Mouse (Mus musculus) G1E (cell line): ENCODE measurements around the gene St6galnac6. TPM values are rescaled to one million over a fixed set of nuclear protein-coding genes. Genes with fewer than 3 reads are reported as not detected.

Experiments used
- ATAC-seq: 2 replicates; pipeline ENCODE4 v1.8.0; 2016; ENCODE audit warnings: mild to moderate bottlenecking; ENCODE audit not compliant: insufficient number of reproducible peaks, poor library complexity, low FRiP score, severe bottlenecking; ENCODE audit errors: extremely low read depth
- DNase-seq: peaks from one replicate; pipeline ENCODE4 v3.0.0; 2012; ENCODE audit warnings: low spot score
- H3K27me3 ChIP-seq: 2 replicates; pipeline ENCODE4 v1.6.1; 2012; ENCODE audit warnings: mild to moderate bottlenecking, low read length, inconsistent platforms; ENCODE audit not compliant: insufficient read depth
- H3K36me3 ChIP-seq: replicated peaks from 2 replicates; pipeline ENCODE3; 2012; ENCODE audit warnings: mild to moderate bottlenecking, inconsistent platforms
- H3K4me1 ChIP-seq: 2 replicates; pipeline ENCODE4 v1.6.1; 2012; ENCODE audit warnings: low read depth, low read length, inconsistent platforms, mixed read lengths; ENCODE audit not compliant: insufficient read depth
- H3K4me3 ChIP-seq: 2 replicates; pipeline ENCODE4 v1.5.1; 2012; ENCODE audit warnings: low read depth, mild to moderate bottlenecking, inconsistent platforms, low read length, moderate library complexity, mixed read lengths
- H3K9me3 ChIP-seq: replicated peaks from 2 replicates; pipeline ENCODE4 v1.6.1; 2012; ENCODE audit warnings: inconsistent platforms
- CTCF ChIP-seq: IDR thresholded peaks from 2 replicates; pipeline ENCODE4 v1.5.1; 2012; ENCODE audit warnings: low read depth, low read length, inconsistent platforms, mixed read lengths
- GATA1 ChIP-seq: IDR thresholded peaks from 2 replicates; pipeline ENCODE4 v1.6.1; 2012; ENCODE audit warnings: borderline replicate concordance, low read length, inconsistent platforms, mixed read lengths
- GATA2 ChIP-seq: IDR thresholded peaks from 2 replicates; pipeline ENCODE4 v1.6.1; 2012; ENCODE audit warnings: low read depth, low read length, inconsistent platforms, borderline replicate concordance
- POLR2AphosphoS5 ChIP-seq: IDR thresholded peaks from 2 replicates; pipeline ENCODE4 v1.6.1; 2012; ENCODE audit warnings: low read depth, low read length, inconsistent platforms; ENCODE audit not compliant: insufficient replicate concordance
- TAL1 ChIP-seq: conservative IDR thresholded peaks from 2 replicates; pipeline ENCODE4 v1.6.1; 2012; ENCODE audit warnings: low read depth, low read length, inconsistent platforms, mixed read lengths
- polyA plus RNA-seq: library from polyadenylated mRNA; stranded (reverse); fragments of >175 nt; gene quantifications from 2 replicates; pipeline ENCODE4 v1.2.3, GENCODE M21; 2012
- total RNA-seq, 2 experiments: library from RNA; stranded (forward) in 1 of 2; stranded (reverse) in 1 of 2; fragments of 200-1000 nt in 1 of 2; fragments of >200 nt in 1 of 2; fragmentation: Nextera tagmentation in 1 of 2; gene quantifications; 2 replicates each; pipeline ENCODE4 v1.2.3; 2014 to 2017

Gene St6galnac6
- total and polyA plus RNA-seq, 3 experiments, result 19.8 to 39.2 (median 20.2) TPM

- Histone ChIP-seq H3K4me3 (no peak overlapping the region), H3K4me1 (peaks cover 24% of the 10 kb centered on the region), H3K36me3 (peaks cover 73% of the 10 kb centered on the region), H3K27me3 (no peaks in the 10 kb centered on the region), H3K9me3 (no peaks in the 10 kb centered on the region)
- DNase-seq (peak; percentile 70), ATAC-seq (no peak)
- TF ChIP-seq CTCF (peak; percentile 81), GATA1 (no peak), POLR2AphosphoS5 (no peak), GATA2 (no peak), TAL1 (no peak)
Observed at GRCm38 (mm10) chr2:32566536-32567063, 32.9 kb upstream of the St6galnac6 start.

- Histone ChIP-seq H3K27me3 (no peaks in the 10 kb centered on the region), H3K4me3 (no peak overlapping the region; the same call in 1 of the 2 replicates), H3K36me3 (peaks cover 76% of the 10 kb centered on the region), H3K9me3 (no peaks in the 10 kb centered on the region), H3K4me1 (peaks cover 40% of the 10 kb centered on the region)
- TF ChIP-seq TAL1, result no peak
- no peak for TF ChIP-seq GATA1
- TF ChIP-seq GATA2, result no peak
- no peak for TF ChIP-seq CTCF
- TF ChIP-seq POLR2AphosphoS5, result no peak
- no peak for ATAC-seq
- peak; percentile 21 for DNase-seq
Observed at GRCm38 (mm10) chr2:32568149-32568548, 31.4 kb upstream of the St6galnac6 start.

- Histone ChIP-seq H3K27me3 (no peaks in the 10 kb centered on the region), H3K36me3 (peaks cover 76% of the 10 kb centered on the region), H3K9me3 (no peaks in the 10 kb centered on the region), H3K4me1 (peaks cover 41% of the 10 kb centered on the region), H3K4me3 (no peak overlapping the region)
- no peak for ATAC-seq
- no peak for DNase-seq
- TF ChIP-seq GATA2, result no peak
Observed at GRCm38 (mm10) chr2:32568941-32569340, 30.6 kb upstream of the St6galnac6 start.

- H3K36me3 ChIP-seq, result peaks cover 72% of the 10 kb centered on the region
- peaks cover 44% of the 10 kb centered on the region for H3K4me1 ChIP-seq
- peak; percentile 81 for ATAC-seq
- DNase-seq, result peak; percentile 96
- peak within 1 kb of the TSS; percentile 77 for H3K4me3 ChIP-seq
- no peak for TF ChIP-seq CTCF
- no peak for TF ChIP-seq POLR2AphosphoS5
- no peak for TF ChIP-seq TAL1
- TF ChIP-seq GATA2, result no peak
- no peak for TF ChIP-seq GATA1
- no peaks in the 10 kb centered on the region for H3K9me3 ChIP-seq
- peaks cover 5% of the 10 kb centered on the region; the same call in 1 of the 2 replicates for H3K27me3 ChIP-seq
Observed at GRCm38 (mm10) chr2:32570698-32571494, 28.6 kb upstream of the St6galnac6 start, which contains the start of gene Dpm2. Gene Dpm2 (plus strand): TSS chr2:32570858.

GRCm38 (mm10) chr2:32572196-32572595 is 27.3 kb upstream of the St6galnac6 start:
- H3K36me3 ChIP-seq, result peaks cover 66% of the 10 kb centered on the region

GRCm38 (mm10) chr2:32574497-32574896 is 25.0 kb upstream of the St6galnac6 start, which contains the start of gene Pip5kl1:
Gene Pip5kl1 (plus strand): TSS chr2:32574797.
- ATAC-seq, result no peak
- no peaks in the 10 kb centered on the region for H3K9me3 ChIP-seq

More at GRCm38 (mm10) chr2:32572196-32572595, 27.3 kb upstream of the St6galnac6 start:
- H3K27me3 ChIP-seq, result peaks cover 8% of the 10 kb centered on the region; the same call in 1 of the 2 replicates
- H3K4me1 ChIP-seq, result peaks cover 36% of the 10 kb centered on the region
- DNase-seq (no peak), ATAC-seq (no peak)
- TF ChIP-seq POLR2AphosphoS5, result no peak
- H3K9me3 ChIP-seq, result no peaks in the 10 kb centered on the region
- H3K4me3 ChIP-seq, result peak overlapping the region; percentile 77; the same call in 1 of the 2 replicates

More at GRCm38 (mm10) chr2:32574497-32574896, 25.0 kb upstream of the St6galnac6 start, which contains the start of gene Pip5kl1:
- Histone ChIP-seq H3K4me1 (peaks cover 29% of the 10 kb centered on the region), H3K4me3 (no peak within 1 kb of the TSS), H3K27me3 (peaks cover 22% of the 10 kb centered on the region), H3K36me3 (peaks cover 46% of the 10 kb centered on the region)
- TF ChIP-seq CTCF, result no peak
- no peak for TF ChIP-seq GATA2
- TF ChIP-seq POLR2AphosphoS5, result no peak
- no peak for TF ChIP-seq TAL1
- TF ChIP-seq GATA1, result no peak
- DNase-seq, result no peak
